Mouse (Mus musculus) lung, postnatal 0 days (tissue): Measurements from ENCODE around the gene Atr. TPM values are rescaled to one million over a fixed set of nuclear protein-coding genes. Genes with fewer than 3 reads are reported as not detected.
"Not testable (repeated sequence)": the region's sequence is repeated elsewhere in the genome, so short reads cannot be mapped to it uniquely, and the experiment has no call there.

Source experiments
- ATAC-seq: fragments of 200-750 bp; cut with Nextera tagmentation; 2 replicates; pipeline ENCODE4 v1.8.0; 2017; ENCODE audit warnings: moderate library complexity
- DNase-seq: peaks from one replicate; pipeline ENCODE4 v3.0.0-alpha.2; 2016; ENCODE audit warnings: low spot score
- H3K27ac ChIP-seq: fragments of 300-500 bp; sonication (generic); 2 replicates; pipeline ENCODE4 v1.5.1; 2014; ENCODE audit warnings: antibody characterized with exemption, mild to moderate bottlenecking, low read length, mixed read lengths
- H3K27me3 ChIP-seq: fragments of 300-500 bp; sonication (generic); replicated peaks from 2 replicates; pipeline ENCODE4 v1.6.1; 2014; ENCODE audit warnings: low read length, mixed read lengths; ENCODE audit not compliant: insufficient read depth
- H3K36me3 ChIP-seq: fragments of 300-500 bp; sonication (generic); 2 replicates; pipeline ENCODE4 v1.6.1; 2014; ENCODE audit warnings: low read length, mixed read lengths; ENCODE audit not compliant: insufficient read depth
- H3K4me1 ChIP-seq: fragments of 300-500 bp; sonication (generic); 2 replicates; pipeline ENCODE4 v1.6.1; 2014; ENCODE audit warnings: antibody characterized with exemption, low read depth, low read length, mixed read lengths; ENCODE audit not compliant: insufficient read depth
- H3K4me2 ChIP-seq: fragments of 300-500 bp; sonication (generic); replicated peaks from 2 replicates; pipeline ENCODE4 v1.6.1; 2014; ENCODE audit warnings: low read depth, mild to moderate bottlenecking, low read length, moderate library complexity, mixed read lengths
- H3K4me3 ChIP-seq: fragments of 300-500 bp; sonication (generic); 2 replicates; pipeline ENCODE4 v1.5.1; 2014; ENCODE audit warnings: low read depth, low read length
- H3K9ac ChIP-seq: fragments of 300-500 bp; sonication (generic); replicated peaks from 2 replicates; pipeline ENCODE4 v1.6.1; 2014; ENCODE audit warnings: low read depth, mild to moderate bottlenecking
- H3K9me3 ChIP-seq: fragments of 300-500 bp; sonication (generic); 2 replicates; pipeline ENCODE4 v1.6.1; 2016; ENCODE audit warnings: low read length, mixed read lengths
- CTCF ChIP-seq: IDR thresholded peaks from 2 replicates; pipeline ENCODE4 v1.5.1; 2016; ENCODE audit warnings: antibody characterized with exemption, mild to moderate bottlenecking
- EP300 ChIP-seq: IDR thresholded peaks from 2 replicates; pipeline ENCODE4 v1.6.1; 2016; ENCODE audit warnings: antibody characterized with exemption, mild to moderate bottlenecking, control low read depth
- WGBS: fragments of 180-500 bp; shearing (Covaris S2); extraction: QIAGEN DNeasy Blood & Tissue Kit; methylation state at CpG from one replicate; pipeline ENCODE4 v1.1.7; 2014; 5-methylcytosine and 5-hydroxymethylcytosine counted together
- polyA plus RNA-seq: library from polyadenylated mRNA; unstranded; fragments of >200 nt; fragmentation: Nextera tagmentation; extraction: Ambion mirVana; gene quantifications from 2 replicates; pipeline ENCODE4 v1.2.1, GENCODE M21; 2015

Atr gene
- polyA plus RNA-seq, 1 experiment from 2014 or later, result 4.9 TPM

- Histone ChIP-seq H3K4me1 (no peaks in the 10 kb centered on the region), H3K4me2 (peak overlapping the region; percentile 52), H3K27ac (peak overlapping the region; percentile 97), H3K27me3 (no peaks in the 10 kb centered on the region), H3K9me3 (no peaks in the 10 kb centered on the region), H3K36me3 (no peaks in the 10 kb centered on the region), H3K4me3 (peak overlapping the region; percentile 98), H3K9ac (peak overlapping the region; percentile 100)
- ATAC-seq, result peak; percentile 11; the same call in 1 of the 2 replicates
- 0% methylated on average over 7 of the region's 7 CpGs for WGBS
- peak; percentile 40 for DNase-seq
- no peak for TF ChIP-seq EP300
These were observed 96.8 kb downstream of the Atr start for GRCm38 (mm10) chr9:95954226-95954584.

DNA sequence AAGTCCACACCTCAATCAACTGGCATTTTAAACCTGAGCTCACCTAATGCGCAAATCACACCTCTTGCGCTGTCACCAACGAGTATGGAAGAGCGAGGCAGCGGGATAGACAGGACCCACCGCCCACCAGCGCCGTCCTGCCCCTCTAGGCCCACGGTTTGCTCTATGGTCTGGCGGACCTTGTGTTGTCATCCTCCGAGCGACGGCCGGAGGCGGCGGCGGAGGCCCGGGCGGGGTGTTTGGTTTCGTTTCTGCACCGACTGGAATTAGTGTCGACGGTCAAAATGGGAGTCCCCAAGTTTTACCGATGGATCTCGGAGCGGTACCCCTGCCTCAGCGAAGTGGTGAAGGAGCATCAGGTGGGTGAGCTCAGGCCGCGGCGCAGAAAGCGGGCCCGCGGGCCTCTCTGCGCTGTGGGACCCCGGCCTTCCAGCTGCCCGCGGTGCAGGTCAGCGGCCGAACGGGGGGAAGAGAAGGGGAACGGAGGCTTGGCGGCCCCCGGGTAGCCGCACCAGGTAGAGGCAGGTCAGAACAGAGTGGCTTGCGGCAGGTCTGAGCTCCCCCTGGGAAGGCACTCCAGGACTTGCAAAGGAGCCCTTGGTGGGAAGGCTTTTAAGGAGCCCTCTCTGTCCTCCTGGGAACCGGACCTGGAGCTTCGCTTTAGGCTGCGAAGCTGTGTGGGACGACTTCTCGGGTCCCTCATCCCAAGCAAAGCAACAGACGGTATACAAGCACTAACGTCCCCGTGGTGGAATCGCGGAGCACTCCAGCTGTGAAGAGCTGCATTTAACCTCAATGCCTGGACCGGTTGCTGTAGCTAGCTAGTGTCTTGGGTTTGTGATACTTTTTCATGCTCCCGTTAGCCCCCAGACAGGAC lies 97.4 kb downstream of the Atr start, which contains the start of gene Xrn1:
Xrn1 (plus strand) TSS at position 176 of the 877 bp plus-strand sequence.
- H3K9me3 ChIP-seq, result no peaks in the 10 kb centered on the region
- H3K27me3 ChIP-seq, result no peaks in the 10 kb centered on the region
- H3K4me1 ChIP-seq, result no peaks in the 10 kb centered on the region
- WGBS, result under 1% methylated on average over 56 of the region's 57 CpGs
- ATAC-seq (peak; percentile 99), DNase-seq (peak; percentile 96)
- TF ChIP-seq EP300 (peak; percentile 10; the same call in 1 of the 2 replicates), CTCF (peak; percentile 15; the same call in 1 of the 2 replicates)
- peak within 1 kb of the TSS; percentile 73 for H3K4me2 ChIP-seq
- peak within 1 kb of the TSS; percentile 100 for H3K9ac ChIP-seq
- no peaks in the 10 kb centered on the region for H3K36me3 ChIP-seq
- H3K27ac ChIP-seq, result peak within 1 kb of the TSS; percentile 97
- peak within 1 kb of the TSS; percentile 98 for H3K4me3 ChIP-seq

- H3K27me3 ChIP-seq, result no peaks in the 10 kb centered on the region
- ATAC-seq (no peak), DNase-seq (no peak)
- H3K36me3 ChIP-seq, result no peaks in the 10 kb centered on the region
- 67% methylated on average over 2 of the region's 2 CpGs for WGBS
- H3K9me3 ChIP-seq, result no peaks in the 10 kb centered on the region
- H3K4me2 ChIP-seq, result no peak overlapping the region
- no peak overlapping the region for H3K9ac ChIP-seq
- no peaks in the 10 kb centered on the region for H3K4me1 ChIP-seq
- H3K27ac ChIP-seq, result no peak overlapping the region
- H3K4me3 ChIP-seq, result no peak overlapping the region
- no peak for TF ChIP-seq EP300
These were observed 100.2 kb downstream of the Atr start for GRCm38 (mm10) chr9:95957611-95958010.

DNA sequence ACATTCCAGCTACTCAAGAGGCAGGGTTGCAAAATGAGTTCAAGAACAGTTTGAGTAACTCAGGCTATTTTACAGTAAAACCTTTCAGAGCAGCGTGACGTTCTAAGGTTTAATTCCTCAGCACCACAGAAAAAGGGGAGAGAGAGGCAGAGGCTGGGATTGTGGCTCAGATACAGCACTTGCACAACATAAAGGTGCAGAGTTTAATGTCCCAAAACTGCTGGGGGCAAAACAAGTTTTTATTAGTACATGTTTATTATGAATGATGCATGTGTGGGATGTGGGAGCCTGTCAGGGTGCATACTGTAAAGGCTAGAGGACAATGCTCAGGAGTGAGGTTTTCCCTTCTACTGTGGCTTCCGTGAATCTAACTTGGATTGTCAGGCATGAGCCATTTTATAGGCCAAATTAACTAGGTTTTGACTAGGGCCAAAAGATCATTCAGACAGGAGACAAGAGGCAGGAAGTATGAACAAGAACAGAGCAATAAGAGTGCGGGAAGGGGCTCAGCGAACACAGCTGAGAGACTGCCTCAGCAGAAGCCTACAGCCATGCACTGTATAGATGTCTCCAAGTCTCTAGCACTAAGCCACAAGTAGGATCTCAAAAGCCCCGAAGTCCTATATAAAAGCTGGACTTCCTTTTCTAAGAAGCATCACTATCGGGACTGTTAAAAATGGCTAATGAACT lies 100.8 kb downstream of the Atr start:
- no peak for ATAC-seq
- no peak overlapping the region for H3K27ac ChIP-seq

GRCm38 (mm10) chr9:95958731-95959105 lies 101.3 kb downstream of the Atr start:
- not testable (repeated sequence) for H3K36me3 ChIP-seq, H3K27me3 ChIP-seq, ATAC-seq, H3K4me2 ChIP-seq, H3K27ac ChIP-seq, DNase-seq, H3K9me3 ChIP-seq, H3K4me3 ChIP-seq, H3K9ac ChIP-seq, H3K4me1 ChIP-seq
- WGBS, result 83% methylated on average over 2 of the region's 2 CpGs

More for the DNA sequence above, 100.8 kb downstream of the Atr start:
- Histone ChIP-seq H3K9ac (no peak overlapping the region), H3K9me3 (no peaks in the 10 kb centered on the region), H3K4me1 (no peaks in the 10 kb centered on the region), H3K4me3 (no peak overlapping the region), H3K36me3 (no peaks in the 10 kb centered on the region), H3K27me3 (no peaks in the 10 kb centered on the region), H3K4me2 (no peak overlapping the region)
- no peak for DNase-seq
- TF ChIP-seq EP300 (no peak), CTCF (no peak)
- 83% methylated on average over 7 of the region's 7 CpGs for WGBS

DNA sequence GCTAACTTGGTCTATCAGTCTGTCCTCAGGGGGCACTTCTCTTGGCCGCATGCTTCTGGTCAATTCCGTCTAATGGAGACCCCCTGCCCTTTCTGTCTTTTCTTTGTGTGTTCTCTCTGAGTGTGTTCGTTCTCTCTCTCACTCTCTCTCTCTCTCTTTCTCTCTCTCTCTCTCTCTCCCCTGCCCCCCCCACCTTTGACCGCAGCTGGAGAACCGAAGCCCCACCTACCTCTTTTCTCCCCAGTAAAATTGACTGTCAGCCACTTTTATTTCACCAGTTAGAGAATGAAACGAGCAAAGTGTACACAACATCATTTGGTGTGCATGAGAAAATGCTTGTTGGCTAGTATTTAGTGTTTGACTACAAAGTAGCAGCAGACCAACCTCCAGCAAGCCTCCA lies 101.8 kb downstream of the Atr start:
- ATAC-seq (no peak), DNase-seq (no peak)
- no peaks in the 10 kb centered on the region for H3K4me1 ChIP-seq
- no peaks in the 10 kb centered on the region for H3K9me3 ChIP-seq
- H3K4me2 ChIP-seq, result no peak overlapping the region
- H3K27me3 ChIP-seq, result no peaks in the 10 kb centered on the region
- no peaks in the 10 kb centered on the region for H3K36me3 ChIP-seq
- H3K4me3 ChIP-seq, result no peak overlapping the region
- 80% methylated on average over 6 of the region's 6 CpGs for WGBS
- no peak overlapping the region for H3K9ac ChIP-seq
- no peak overlapping the region for H3K27ac ChIP-seq
- no peak for TF ChIP-seq EP300
- TF ChIP-seq CTCF, result no peak
